Mouse (Mus musculus): ENCODE results near the gene Bbs2.
"Not testable (repeated sequence)": the region's sequence is repeated elsewhere in the genome, so short reads cannot be mapped to it uniquely, and the experiment has no call there.

Bbs2 gene

GRCm38 (mm10) chr8:94098996-94099395 lies 268 bp upstream of the Bbs2 start:
- no peak for DNase-seq (ENCODE audit: low spot score)

- no peak for DNase-seq (ENCODE audit: low spot score)
These were observed 4.4 kb downstream of the Bbs2 start for GRCm38 (mm10) chr8:94094281-94094680.

GRCm38 (mm10) chr8:94092848-94093247 lies 5.9 kb downstream of the Bbs2 start:
- no peak for DNase-seq (ENCODE audit: low spot score)

- DNase-seq (ENCODE audit: low spot score), result no peak
These were observed 9.0 kb downstream of the Bbs2 start for GRCm38 (mm10) chr8:94089715-94090114.

- DNase-seq (ENCODE audit: low spot score), result no peak
These were observed 10.8 kb downstream of the Bbs2 start for GRCm38 (mm10) chr8:94087964-94088363.

- DNase-seq (ENCODE audit: low spot score), result no peak
These were observed 22.1 kb downstream of the Bbs2 start for GRCm38 (mm10) chr8:94076461-94077192.

GRCm38 (mm10) chr8:94068793-94069192 lies 29.9 kb downstream of the Bbs2 start:
- DNase-seq (ENCODE audit: low spot score), result no peak

GRCm38 (mm10) chr8:94066121-94066863 lies 32.4 kb downstream of the Bbs2 start:
- DNase-seq (ENCODE audit: low spot score), result no peak

GRCm38 (mm10) chr8:94057157-94057854 lies 41.4 kb downstream of the Bbs2 start:
- no peak for DNase-seq (ENCODE audit: low spot score)

- DNase-seq (ENCODE audit: low spot score), result no peak
These were observed 46.0 kb downstream of the Bbs2 start for GRCm38 (mm10) chr8:94052696-94053095.

- no peak for DNase-seq (ENCODE audit: low spot score)
These were observed 50.9 kb downstream of the Bbs2 start for GRCm38 (mm10) chr8:94047845-94048244.

GRCm38 (mm10) chr8:94037806-94038205 lies 60.9 kb downstream of the Bbs2 start:
- DNase-seq (ENCODE audit: low spot score), result no peak

- peak; percentile 98 for DNase-seq (ENCODE audit: low spot score)
These were observed 61.7 kb downstream of the Bbs2 start, which contains the start of the genes Nudt21 and Ogfod1 for GRCm38 (mm10) chr8:94036944-94037524. Gene Nudt21, minus strand, starts transcription at chr8:94037031. Gene Ogfod1, plus strand, starts transcription at chr8:94037198.

- not testable (repeated sequence) for DNase-seq (ENCODE audit: low spot score)
These were observed 62.2 kb downstream of the Bbs2 start for GRCm38 (mm10) chr8:94036541-94036940.

- DNase-seq (ENCODE audit: low spot score), result no peak
These were observed 63.5 kb downstream of the Bbs2 start for GRCm38 (mm10) chr8:94035200-94035599.

- DNase-seq (ENCODE audit: low spot score), result no peak
These were observed 65.1 kb downstream of the Bbs2 start for GRCm38 (mm10) chr8:94033601-94034000.

- no peak for DNase-seq (ENCODE audit: low spot score)
These were observed 69.0 kb downstream of the Bbs2 start for GRCm38 (mm10) chr8:94029701-94030100.

- DNase-seq (ENCODE audit: low spot score), result no peak
These were observed 74.8 kb downstream of the Bbs2 start for GRCm38 (mm10) chr8:94023916-94024315.
